Mouse (Mus musculus): ENCODE measurements at regions not wholly inside any gene's neighbourhood (a gene's known extent, or its start where the extent isn't known, plus 50 kb on each side); places are given as distances from the start of the nearest gene placed in this dataset.

DNA sequence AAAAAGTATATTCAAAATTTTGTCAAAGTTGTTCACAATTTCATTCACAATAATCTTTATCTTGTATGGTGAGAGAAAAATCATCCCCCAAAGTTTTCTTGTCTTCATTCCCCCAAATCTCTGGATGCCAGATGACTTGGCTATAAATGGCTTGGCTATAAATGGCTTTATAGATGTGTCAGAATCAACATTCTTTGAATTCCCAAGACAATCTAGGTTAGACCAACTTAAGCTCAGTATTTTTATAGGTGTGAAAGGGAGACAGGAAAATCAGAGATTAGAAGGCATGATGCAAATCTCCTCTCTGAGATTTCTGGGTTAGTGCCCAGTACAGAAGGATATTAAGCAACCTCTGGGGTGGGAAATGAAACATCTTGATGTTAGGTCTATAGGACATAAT lies 685.4 kb downstream of the Ttll7 start:
- no peak overlapping the region for H3K4me3 ChIP-seq (ENCODE audit: insufficient read depth, low read depth, low read length)
- no peaks in the 10 kb centered on the region for H3K4me1 ChIP-seq (ENCODE audit: control insufficient read depth, insufficient read depth, insufficient read length, low read length)
- H3K27ac ChIP-seq (replicated peaks; ENCODE audit: low read depth, low read length), result no peak overlapping the region

DNA sequence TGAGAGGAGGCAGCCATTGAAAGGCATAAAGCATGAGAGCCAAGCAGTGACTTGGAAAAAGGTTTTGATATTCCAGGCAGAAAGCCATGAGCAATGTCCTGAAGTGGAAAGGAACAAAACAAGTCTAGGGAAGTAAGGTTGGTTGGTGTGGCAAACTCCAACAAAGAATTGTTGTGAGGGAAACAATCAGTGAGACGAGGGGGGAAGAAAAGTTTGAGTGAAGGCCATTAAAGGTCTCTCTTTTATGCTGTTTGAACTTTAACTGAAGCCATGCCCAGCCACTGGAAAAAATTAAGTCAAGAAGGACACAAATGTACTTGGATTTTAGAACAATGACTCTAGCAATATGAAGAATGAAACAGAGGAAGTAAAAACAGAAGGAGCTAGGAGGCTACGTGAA lies 680.0 kb downstream of the Ttll7 start:
- H3K4me3 ChIP-seq (ENCODE audit: insufficient read depth, low read depth, low read length), result no peak overlapping the region
- no peaks in the 10 kb centered on the region for H3K4me1 ChIP-seq (ENCODE audit: control insufficient read depth, insufficient read depth, insufficient read length, low read length)
- H3K27ac ChIP-seq (replicated peaks; ENCODE audit: low read depth, low read length), result no peak overlapping the region

DNA sequence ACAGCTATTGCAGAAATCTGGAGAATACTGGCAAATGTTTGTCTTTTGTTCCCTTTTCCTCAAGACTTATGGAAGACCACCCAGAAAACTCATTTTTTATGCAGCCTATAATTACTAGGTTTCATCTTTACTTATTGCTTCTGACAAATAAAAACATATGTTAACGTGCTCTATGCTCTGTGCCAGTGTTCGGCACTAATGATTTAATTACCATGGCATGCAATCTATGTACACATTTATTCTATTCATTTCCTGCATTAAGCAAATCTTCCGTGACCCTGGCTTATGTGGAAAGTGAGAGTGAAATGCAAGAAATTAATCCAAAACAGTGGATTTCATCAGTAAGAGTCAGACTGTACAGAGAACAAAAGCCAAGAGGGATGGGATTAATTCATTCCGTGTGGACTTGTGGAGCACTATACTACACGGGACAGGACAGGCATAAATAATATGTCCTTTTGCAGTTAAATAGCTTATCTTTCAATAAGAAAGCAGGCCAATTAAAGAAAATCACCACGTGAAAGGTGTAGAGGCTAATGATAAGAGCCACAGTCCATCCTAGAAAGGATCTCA lies 679.5 kb downstream of the Ttll7 start:
- Histone ChIP-seq H3K27ac (replicated peaks; ENCODE audit: low read depth, low read length) (no peak overlapping the region), H3K4me1 (ENCODE audit: control insufficient read depth, insufficient read depth, insufficient read length, low read length) (no peaks in the 10 kb centered on the region), H3K4me3 (ENCODE audit: insufficient read depth, low read depth, low read length) (no peak overlapping the region)
